Mouse (Mus musculus) frontal cortex, adult 2 months (tissue): ENCODE data around the gene Gtf2ird1. TPM values are rescaled to one million over a fixed set of nuclear protein-coding genes. Genes with fewer than 3 reads are reported as not detected.
"Not testable (repeated sequence)": the region's sequence is repeated elsewhere in the genome, so short reads cannot be mapped to it uniquely, and the experiment has no call there.

Source experiments
- DNase-seq, 2 experiments: peaks; one replicate each; pipeline ENCODE4 v3.0.0; 2022; ENCODE audit warnings: low spot score in 1 of 2; ENCODE audit errors: extremely low spot score in 1 of 2
- polyA plus RNA-seq: library from polyadenylated mRNA; depleted of rRNA; stranded (reverse); fragments of >200 nt; gene quantifications from 2 replicates; pipeline ENCODE4 v1.2.3, GENCODE M21; 2012

The Gtf2ird1 gene
- polyA plus RNA-seq, 1 experiment = 44.4 TPM

DNA sequence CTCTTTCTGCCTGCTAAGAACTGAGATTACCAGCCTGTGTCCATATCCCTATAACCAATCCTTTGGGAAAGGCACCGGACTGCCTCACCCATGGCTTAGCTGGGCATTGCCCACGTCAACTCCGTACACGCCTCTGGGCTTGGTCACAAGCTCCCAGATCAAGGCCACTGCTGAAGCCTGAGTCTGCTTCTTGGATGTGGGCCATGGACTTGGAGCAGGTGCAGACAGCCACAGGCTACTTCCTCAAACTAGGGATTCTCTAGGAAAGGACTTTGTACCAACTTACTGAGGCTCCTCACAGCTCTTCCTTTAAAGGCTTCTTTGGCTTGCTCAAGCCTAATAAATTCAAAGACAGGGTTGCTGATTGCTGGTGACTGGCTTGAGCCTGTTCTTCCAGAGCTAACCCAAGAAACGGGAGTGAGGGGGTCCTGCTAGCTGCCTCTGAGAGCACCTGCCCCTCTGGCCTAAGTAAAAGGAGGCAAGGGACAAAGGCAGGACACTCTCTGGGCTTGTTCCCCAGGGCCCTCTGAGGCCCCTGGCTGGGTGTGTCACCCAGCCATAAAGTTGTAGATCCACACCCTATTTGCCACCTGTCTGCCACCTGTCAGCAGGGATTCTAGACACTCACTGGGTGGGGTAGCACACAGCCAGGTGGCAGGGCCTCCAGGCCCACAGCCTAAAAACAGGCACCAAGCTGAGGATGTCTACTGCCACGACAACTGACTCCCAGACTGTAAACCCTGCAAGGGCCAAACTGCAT lies 38.0 kb downstream of the Gtf2ird1 start:
- no peak for DNase-seq

DNA sequence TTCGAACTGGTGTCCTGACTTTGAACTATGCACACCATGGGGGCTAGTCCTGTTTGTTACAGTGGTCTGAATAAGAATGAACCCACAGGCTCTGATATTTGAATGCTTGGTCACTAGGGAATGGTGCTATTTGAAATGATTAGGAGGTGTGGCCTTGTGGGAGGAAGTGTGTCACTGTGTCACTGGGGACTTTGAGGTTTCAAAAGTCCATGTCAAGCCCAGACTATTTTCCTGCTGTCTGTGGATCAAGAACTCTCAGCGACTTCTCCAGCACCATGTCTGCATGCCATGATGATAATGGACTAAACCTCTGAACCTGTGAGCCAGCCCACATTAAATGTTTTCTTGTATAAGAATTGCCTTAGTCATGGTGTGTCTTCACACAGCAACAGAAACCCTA lies 44.2 kb downstream of the Gtf2ird1 start:
- DNase-seq = no peak

DNA sequence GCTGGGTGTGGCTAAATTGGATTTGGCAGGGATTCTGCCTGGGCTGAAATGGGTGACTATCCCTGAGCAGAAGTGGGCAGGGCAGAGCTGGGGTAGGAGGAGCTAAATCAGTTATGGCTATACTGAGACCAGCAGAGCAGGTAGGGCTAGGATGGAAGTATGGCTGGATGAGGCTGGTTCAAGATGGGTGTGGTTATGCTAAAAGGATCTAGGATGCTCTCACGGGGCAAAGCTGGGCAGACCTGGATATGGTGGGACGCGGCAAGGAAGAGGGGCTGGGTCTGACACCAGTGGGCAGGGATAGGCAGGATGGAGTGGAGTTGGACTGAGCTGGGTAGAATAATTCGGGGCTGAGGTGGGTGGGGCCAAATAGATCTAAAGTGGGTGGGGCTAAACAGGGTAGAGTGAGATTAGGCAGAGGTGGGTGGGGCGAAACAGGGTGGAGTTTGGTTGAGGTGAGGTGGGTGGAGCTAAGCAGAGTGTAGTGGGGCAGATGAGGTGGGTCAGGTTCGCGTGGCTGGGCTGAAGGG lies 46.1 kb downstream of the Gtf2ird1 start:
- no peak for DNase-seq

DNA sequence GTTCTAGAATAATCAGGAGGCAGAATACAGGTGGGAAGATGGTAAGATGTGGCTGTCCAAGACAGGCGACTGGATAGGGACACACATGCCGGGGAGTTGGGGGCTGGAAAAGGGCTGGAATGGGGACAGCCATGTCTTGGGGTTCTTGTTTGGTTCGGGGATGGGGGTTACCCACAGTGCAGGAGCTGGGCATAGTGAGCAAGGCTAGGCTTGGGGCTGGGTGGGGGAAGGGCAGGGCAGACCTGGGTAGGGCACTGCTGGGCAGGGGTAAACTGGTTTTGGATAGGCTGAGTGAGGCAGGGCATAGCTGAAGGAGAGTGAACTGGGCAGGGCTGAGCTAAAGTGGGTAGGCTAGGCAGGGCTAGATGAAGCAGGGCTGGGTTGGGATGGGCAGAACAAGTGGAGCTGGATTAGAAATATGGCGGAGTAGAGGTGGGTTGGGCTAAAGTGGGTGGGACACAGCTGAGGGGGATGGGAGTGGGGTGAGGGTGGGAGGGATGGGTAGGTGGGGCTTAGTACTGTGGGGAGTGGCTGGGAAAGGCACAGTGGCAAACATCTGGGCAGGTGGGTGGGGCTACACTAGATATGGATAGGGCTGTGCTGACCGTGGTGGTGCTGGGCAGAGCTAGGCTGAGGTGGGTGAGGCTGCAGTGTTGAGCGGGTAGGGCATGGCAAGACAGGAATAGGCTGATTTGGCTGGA lies 46.8 kb downstream of the Gtf2ird1 start:
- DNase-seq = no peak

DNA sequence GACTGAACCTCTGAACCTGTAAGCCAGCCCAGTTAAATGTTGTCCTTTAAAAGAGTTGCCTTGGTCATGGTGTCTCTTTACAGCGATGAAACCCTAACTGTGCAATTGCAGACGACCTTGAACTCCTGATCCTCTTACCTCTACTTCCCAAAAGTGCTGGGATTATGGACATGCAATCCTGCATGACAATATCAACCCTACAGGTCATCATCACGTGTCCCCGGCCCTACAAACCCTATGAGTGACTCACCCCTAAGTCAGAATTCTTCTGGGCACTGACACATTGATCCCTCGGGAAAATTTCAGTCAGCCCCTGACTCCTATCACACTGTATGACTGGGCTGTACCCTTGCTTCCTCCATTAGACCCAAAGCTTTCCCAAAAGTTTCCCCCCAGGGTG lies 48.4 kb downstream of the Gtf2ird1 start:
- DNase-seq = no peak

DNA sequence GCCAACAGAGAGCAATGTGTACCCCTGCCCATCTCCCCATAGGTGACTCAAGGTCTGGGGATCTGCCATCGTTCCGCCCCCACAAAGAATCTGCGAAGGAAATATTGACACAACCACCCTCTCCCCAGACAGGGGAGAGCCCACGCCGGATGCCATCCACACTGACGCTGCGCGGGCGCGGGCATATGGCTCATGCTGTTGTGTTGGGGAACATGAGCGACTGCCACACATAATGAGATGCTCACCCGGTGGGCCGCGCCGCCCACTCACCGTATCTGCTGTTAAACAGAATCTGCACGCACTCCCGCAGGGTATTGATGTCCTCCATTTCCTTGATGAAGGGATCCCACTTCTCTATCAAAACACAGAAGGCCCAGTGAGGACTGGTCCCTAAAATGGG lies 54.7 kb downstream of the Gtf2ird1 start:
- DNase-seq = peak; percentile 33 to 80

DNA sequence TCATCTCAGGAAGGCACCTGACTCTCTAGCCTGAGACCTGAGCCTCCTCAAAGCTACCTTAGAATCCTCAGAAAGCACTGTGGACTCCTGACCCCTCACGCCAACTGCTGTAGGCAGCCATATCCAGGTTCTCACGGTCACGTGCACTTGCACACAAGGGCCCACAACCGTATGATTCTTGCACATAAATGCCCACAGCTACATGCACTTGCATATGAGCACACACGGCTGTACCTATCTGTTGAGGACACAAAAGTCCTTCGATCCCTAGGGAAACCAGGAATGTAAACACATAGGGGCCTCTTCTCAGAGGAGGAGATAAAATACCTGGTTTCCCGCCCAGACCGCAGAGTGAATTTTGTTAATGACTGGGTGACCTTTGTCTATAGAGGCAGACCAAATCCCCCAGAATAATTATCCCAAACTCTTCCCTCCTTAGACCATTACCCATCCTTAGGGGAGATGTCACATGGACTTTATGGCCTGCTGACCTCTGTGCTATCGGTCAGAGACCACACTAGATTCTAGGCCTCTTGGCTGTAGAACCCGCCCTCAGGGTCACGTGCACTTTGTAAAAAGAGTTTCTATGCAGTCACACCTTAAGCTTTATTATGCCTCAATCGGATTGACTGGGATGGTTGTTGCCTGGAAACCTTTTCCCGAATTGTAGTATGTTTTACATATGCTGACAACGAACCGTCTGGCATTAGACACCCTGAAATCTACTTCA lies 58.9 kb downstream of the Gtf2ird1 start:
- no peak for DNase-seq

DNA sequence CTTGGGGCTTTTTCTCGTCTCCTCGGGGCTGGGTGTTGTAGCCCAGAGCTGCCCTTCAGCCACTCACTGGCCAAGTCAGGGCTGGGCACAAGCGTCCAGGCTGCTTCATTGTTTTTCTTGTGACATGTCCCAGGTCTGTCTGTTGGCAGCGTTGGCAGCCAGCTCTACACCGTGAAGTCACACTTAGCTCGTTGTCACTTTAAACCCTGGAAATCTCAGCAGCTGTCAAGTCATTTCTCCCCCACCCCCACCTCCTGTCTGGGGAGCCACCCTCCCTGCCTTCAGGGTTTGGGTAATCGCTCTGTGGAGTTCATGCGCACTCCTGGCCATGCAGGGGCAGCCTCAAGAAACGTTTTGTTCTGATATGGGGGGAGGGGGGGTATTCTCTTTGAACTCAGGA lies 60.0 kb downstream of the Gtf2ird1 start:
- DNase-seq = no peak

DNA sequence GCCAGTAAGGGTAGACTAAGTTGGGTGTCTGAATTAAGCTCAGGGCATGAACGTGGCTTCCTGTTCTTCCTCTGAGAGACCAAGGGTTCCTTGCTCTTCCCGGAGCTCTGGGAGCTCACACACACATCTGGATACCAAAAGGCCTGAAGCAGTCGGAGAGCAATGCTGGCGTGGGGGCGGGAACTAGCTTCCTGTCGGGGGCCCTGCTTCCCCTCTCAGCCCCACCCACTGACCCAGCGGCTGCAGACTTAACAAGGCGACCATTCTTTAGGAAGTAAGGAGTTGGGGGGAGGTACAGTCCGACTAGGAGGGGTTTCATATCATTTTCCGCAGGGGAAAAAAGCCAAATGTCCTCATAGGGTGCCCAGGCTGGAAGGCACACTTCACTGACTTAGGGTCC lies 61.9 kb downstream of the Gtf2ird1 start:
- no peak for DNase-seq

DNA sequence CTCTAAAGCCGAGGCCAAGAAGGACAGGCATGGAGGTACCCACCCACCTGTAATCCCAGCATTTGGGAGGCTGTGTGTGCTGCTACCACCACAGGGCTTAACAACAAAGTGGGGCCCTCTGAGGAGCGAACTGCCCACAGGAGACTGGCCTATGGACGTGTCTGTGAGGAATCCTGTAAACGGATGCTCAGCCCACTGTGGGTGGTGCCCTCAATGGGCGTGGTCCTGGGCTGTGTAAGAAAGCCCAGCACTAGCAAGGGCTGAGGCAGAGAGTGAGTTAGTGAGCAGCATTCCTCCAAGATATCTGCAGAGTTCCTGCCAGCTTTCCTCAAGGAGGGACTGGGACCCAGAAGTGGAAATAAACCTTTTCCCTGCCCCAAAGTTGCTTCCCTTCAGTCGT lies 62.9 kb downstream of the Gtf2ird1 start:
- no peak for DNase-seq

DNA sequence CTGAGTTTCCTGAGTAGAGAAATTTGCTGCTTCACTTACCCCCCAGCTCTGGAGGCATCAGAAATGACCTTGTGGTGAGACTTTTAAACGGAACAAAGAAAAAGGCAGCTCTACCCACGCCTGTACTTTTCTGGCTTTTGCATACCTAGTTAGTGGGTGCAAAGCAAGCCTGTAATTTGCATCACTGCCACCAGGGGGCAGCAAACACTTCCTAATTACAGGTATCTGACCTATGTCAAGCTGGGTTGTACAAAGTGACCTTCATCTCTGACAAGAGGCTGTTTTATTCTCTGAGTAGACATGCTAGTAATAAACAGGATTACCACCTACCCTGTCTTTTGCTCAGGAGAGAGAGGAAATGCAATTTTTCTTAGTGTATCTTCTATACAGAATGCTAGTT lies 71.4 kb downstream of the Gtf2ird1 start:
- DNase-seq = peak; percentile 53 to 85

DNA sequence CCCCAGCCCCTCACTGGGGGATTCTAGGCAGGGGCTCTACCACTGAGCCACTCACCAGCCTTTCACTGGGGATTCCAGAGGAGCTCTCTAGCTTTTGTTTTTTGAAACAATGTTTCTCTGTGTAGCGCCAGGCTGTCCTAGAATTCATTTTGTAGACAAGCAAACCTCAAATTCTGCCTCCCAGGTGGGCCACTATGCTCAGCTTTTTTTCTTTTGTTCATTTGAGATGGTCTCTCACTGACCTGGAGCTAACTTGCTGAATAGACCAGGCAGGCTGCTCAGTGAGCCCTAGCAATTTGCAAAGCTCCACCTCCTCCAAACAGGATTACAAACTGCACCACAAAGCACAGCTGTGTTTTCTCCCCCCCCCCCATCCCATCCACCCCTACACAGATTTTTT lies 81.3 kb downstream of the Gtf2ird1 start:
- DNase-seq = no peak

DNA sequence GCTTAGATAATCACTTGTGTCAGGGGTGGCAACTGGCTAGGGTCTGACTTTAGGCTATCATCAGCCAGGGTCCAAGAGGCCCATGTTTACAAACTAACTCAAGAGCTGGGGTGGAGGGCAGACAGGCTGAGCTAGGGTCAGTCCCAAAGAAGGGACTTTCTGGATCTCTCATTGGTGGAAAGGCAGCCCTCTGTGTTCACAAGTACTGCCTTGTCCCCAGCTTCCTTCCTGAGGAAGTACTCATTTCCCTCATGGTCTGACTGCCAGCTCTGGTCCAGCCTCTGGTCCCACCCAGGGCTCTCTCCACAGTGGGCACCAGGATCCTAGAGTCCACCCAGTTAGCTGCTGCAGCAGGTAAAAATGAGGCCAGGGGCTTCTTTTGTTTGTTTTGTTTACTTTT lies 82.0 kb downstream of the Gtf2ird1 start:
- DNase-seq = no peak

DNA sequence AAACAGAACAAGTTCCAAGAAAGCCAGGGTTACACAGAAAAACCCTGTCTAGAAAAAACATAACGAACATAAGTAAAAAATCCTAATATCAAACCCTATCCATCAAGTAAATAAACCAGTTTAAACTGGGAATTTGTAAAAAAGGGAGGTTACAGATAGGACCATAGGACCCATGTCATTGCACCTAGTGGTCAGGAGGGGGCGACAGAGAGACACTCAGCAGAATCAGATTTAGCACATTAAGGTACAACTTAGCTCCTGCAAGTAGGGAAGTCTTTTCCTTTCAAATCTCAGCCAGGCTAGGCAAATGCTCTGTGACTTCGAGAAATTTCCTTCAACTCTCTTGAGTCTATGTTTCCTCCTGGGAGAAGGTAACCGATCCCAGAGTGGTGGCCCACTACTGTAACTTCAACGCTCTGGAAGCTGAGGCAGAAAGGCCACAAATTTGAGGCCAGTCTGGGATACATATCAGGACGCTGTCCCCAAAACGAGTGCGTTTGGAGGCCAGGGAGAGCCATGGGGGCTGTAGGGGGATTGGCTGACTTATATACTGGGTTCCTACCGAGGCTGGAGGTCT lies 82.5 kb downstream of the Gtf2ird1 start:
- DNase-seq = peak; percentile 37 to 73

DNA sequence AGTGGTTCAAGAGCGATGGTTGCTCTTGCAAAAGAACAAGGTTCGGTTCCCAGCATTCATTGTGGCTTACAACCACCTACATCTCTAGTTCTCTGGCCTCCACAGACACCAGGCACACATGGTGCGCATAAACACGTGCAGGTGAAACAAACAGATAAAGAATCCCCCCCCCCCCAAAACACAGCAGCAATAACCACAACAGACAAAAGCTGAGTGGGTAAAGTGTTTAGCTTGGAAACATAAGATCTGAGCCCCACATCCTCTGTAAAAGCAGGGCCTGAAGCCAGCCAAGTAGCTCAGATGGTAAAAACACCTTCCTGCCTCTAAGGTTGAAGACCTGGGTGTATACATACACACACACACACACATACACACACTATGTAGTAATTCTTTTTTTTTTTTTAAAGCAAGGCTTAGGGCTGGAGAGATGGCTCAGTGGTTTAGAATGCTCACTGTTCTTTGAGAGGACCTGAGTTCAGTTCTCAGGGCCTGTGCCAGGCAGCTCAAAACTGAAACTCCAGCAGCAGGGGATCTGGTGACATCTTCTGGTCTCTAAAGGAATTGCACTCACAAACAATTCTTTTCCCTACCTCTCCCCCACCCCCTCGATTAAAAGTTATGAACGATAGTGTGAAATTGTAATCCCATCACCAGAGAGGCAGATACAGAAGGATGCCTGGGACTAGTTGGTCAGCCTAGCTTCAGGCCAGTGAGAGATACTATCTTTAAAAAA lies 83.4 kb downstream of the Gtf2ird1 start:
- DNase-seq = no peak

DNA sequence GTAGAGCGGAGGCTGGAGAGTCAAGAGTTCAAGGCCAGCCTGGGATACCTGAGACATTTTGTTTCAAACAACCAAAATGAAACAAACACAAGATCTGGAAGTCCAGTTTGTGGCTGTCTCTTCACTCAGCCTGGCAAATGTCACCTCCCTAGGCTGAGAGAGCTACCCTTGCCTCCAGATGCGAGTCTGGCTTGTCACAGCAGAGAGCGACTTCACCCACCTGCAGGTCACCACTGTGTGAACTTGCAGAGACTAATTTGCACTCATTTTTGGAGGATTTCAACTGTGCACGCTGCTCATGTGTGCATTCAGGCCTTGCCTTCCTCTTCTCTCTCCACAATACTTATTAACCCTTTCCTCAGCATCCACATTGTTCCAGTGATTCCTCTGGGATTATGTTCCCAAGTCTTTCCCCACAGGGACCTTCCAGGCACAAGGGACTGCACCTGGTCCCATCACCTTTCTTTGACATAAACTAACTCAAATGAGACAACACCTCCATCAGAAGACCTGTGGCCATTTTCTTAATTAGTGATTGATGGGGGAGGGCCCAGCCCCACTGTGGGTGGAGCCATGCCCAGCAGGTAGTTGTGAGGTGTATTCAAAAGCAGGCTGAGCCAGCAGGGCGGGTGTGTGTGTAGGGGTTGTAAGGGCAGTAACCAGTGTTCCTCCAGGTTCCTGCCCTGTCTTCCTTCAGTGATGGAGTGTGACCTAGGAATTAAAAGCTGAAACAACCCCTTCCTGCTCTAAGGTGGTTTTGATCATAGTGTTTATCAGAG lies 84.8 kb downstream of the Gtf2ird1 start:
- DNase-seq = no peak

DNA sequence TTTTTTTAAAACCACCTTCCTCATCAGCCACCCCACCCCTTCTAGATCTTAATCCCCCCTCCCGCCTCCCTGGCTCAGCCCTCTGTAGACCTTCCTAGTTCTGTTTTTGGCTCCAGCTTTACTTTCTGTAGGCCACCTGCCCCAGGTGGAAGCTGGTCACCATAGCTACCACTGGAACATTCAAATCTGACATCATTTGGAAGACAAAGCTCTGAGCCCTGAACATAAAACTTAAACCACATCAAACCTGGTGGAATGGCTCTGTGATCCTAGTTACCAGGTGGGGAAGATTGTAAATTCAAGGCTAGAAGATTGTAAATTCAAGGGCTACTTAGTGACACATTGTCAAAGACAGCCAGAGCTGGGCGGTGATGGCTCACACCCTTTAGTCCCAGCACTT lies 85.7 kb downstream of the Gtf2ird1 start:
- no peak for DNase-seq

DNA sequence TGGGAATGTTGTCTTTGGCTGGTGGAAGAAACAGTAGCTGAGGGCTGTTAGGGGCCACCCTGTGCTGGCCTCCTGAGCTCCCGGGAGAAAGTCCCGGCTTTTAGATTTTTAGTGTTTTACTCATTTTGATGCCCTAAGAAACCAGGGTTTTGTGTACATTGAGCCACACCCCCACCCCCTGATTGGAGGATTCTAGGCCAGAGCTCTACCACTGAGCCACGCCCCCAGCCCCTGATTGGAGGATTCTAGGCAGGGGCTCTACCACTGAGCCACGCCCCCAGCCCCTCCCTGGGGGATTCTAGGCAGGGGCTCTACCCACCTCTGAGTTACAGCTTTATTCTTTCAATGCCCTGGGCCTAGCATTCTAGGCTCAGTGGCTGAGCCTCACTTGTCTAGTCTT lies 97.4 kb downstream of the Gtf2ird1 start:
- no peak for DNase-seq

DNA sequence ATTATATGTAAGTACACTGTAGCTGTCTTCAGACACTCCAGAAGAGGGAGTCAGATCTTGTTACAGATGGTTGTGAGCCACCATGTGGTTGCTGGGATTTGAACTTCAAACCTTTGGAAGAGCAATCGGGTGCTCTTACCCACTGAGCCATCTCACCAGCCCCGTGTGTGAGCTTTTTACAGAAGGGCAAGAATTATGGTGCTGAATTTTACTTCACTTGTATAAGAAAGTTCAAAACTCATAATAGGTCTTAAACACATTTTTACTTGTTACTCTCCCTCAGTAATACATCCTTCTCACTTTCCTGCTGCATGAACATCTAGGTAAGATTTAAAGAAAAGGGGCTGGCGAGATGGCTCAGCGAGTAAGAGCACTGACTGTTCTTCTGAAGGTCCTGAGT lies 101.1 kb downstream of the Gtf2ird1 start:
- DNase-seq = not testable (repeated sequence)

DNA sequence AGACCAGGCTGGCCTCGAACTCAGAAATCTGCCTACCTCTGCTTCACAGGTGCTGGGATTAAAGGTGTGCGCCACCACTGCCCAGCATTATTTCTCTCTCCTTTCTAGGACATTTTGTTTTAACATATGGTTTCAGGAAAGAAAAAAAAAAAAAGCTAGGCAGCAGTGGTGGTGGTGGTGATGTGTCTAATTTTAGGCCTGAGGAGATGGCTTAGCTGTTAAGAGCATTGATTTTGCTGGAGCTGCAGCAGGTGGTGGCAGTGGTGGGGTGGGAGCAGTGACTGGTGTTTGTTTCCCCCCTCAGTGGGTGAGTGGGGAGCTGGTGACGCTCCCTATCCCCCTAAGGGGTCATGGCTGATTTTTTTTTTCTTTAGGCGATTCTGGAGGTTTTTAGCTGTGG lies 103.4 kb downstream of the Gtf2ird1 start:
- DNase-seq = peak in 1 of 2 experiments; percentile 31
